Mouse (Mus musculus) CH12.LX (cell line): ENCODE results near the gene Keg1. TPM values are rescaled to one million over a fixed set of nuclear protein-coding genes. Genes with fewer than 3 reads are reported as not detected.

Experiments used
- DNase-seq: peaks from one replicate; pipeline ENCODE4 v3.0.0-alpha.2; 2013; ENCODE audit errors: extremely low read depth
- H3K27ac ChIP-seq: 2 replicates; pipeline ENCODE4 v1.5.1; 2012; ENCODE audit warnings: low read depth, mild to moderate bottlenecking, control low read depth, moderate library complexity; ENCODE audit not compliant: insufficient read depth
- H3K27me3 ChIP-seq: replicated peaks from 2 replicates; pipeline ENCODE3; 2012; ENCODE audit warnings: inconsistent platforms
- H3K36me3 ChIP-seq, 2 experiments: replicated peaks in 1 of 2; 2 replicates each; pipeline versions ENCODE3 to v1.6.1; 2012; ENCODE audit warnings: inconsistent platforms in 1 of 2, low read length in 1 of 2, mild to moderate bottlenecking in 1 of 2, mixed read lengths in 1 of 2, moderate library complexity in 1 of 2; ENCODE audit not compliant: control insufficient read depth in 1 of 2, insufficient read depth in 1 of 2
- H3K4me1 ChIP-seq, 2 experiments: 2 replicates each; pipeline ENCODE4 v1.6.1; 2012; ENCODE audit warnings: inconsistent platforms in 1 of 2, moderate library complexity in 1 of 2; ENCODE audit not compliant: insufficient read depth in 2 of 2, control insufficient read depth in 1 of 2
- H3K4me2 ChIP-seq: 2 replicates; pipeline ENCODE4 v1.6.1; 2012; ENCODE audit warnings: low read depth, mild to moderate bottlenecking, control low read depth; ENCODE audit not compliant: poor library complexity, insufficient read depth, severe bottlenecking
- H3K4me3 ChIP-seq, 3 experiments: fragments of 150-350 bp in 1 of 3; sonication (generic) in 1 of 3; replicated peaks in 1 of 3; 2 replicates each; pipeline versions ENCODE3 to v1.5.1; 2011 to 2012; ENCODE audit warnings: low read depth in 2 of 3, low read length in 2 of 3, mild to moderate bottlenecking in 2 of 3, moderate library complexity in 2 of 3, control low read depth in 1 of 3, improper control_type of control experiment in 1 of 3, inconsistent platforms in 1 of 3, mixed read lengths in 1 of 3; ENCODE audit not compliant: poor library complexity in 1 of 3
- H3K79me2 ChIP-seq: replicated peaks from 2 replicates; pipeline ENCODE4 v1.6.1; 2012; ENCODE audit warnings: mild to moderate bottlenecking, moderate library complexity; ENCODE audit not compliant: control insufficient read depth, poor library complexity, insufficient read depth, severe bottlenecking; ENCODE audit errors: extremely low read depth
- H3K9ac ChIP-seq: 2 replicates; pipeline ENCODE4 v1.6.1; 2012; ENCODE audit warnings: low read depth, mild to moderate bottlenecking, control low read depth, moderate library complexity; ENCODE audit not compliant: insufficient read depth
- H3K9me3 ChIP-seq: replicated peaks from 2 replicates; pipeline ENCODE3; 2012; ENCODE audit warnings: low read length, inconsistent platforms, mixed read lengths
- BHLHE40 ChIP-seq: IDR thresholded peaks from 2 replicates; pipeline ENCODE4 v1.6.1; 2011; ENCODE audit warnings: mild to moderate bottlenecking, low read depth, low read length, improper control_type of control experiment
- CTCF ChIP-seq, 2 experiments: IDR thresholded peaks in 1 of 2; conservative IDR thresholded peaks in 1 of 2; 2 replicates each; pipeline ENCODE4 v1.5.1; 2011 to 2012; ENCODE audit warnings: low read depth in 2 of 2, low read length in 2 of 2, improper control_type of control experiment in 1 of 2, inconsistent platforms in 1 of 2, mild to moderate bottlenecking in 1 of 2, moderate library complexity in 1 of 2
- E2F4 ChIP-seq: IDR thresholded peaks from 2 replicates; pipeline ENCODE4 v1.6.1; 2011; ENCODE audit warnings: low read depth, low read length, improper control_type of control experiment; ENCODE audit not compliant: insufficient replicate concordance
- ELF1 ChIP-seq: IDR thresholded peaks from 2 replicates; pipeline ENCODE4 v1.6.1; 2014; ENCODE audit warnings: low read depth, mild to moderate bottlenecking, inconsistent platforms, low read length, improper control_type of control experiment
- EP300 ChIP-seq: IDR thresholded peaks from 2 replicates; pipeline ENCODE4 v1.6.1; 2011; ENCODE audit warnings: low read length, improper control_type of control experiment
- HCFC1 ChIP-seq: IDR thresholded peaks from 2 replicates; pipeline ENCODE4 v1.6.1; 2012; ENCODE audit warnings: low read depth, mild to moderate bottlenecking, inconsistent platforms, low read length, improper control_type of control experiment
- IRF4 ChIP-seq: IDR thresholded peaks from 2 replicates; pipeline ENCODE4 v1.6.1; 2014; ENCODE audit warnings: low read depth, mild to moderate bottlenecking, inconsistent platforms, low read length, improper control_type of control experiment
- JUN ChIP-seq: IDR thresholded peaks from 2 replicates; pipeline ENCODE4 v1.6.1; 2011; ENCODE audit warnings: low read depth, mild to moderate bottlenecking, low read length, improper control_type of control experiment, moderate library complexity; ENCODE audit not compliant: insufficient read depth
- JUND ChIP-seq: conservative IDR thresholded peaks from 2 replicates; pipeline ENCODE4 v1.6.1; 2011; ENCODE audit warnings: low read depth, low read length, improper control_type of control experiment
- MAZ ChIP-seq: IDR thresholded peaks from 2 replicates; pipeline ENCODE4 v1.6.1; 2012; ENCODE audit warnings: low read depth, mild to moderate bottlenecking, inconsistent platforms, low read length, improper control_type of control experiment, moderate library complexity
- MEF2A ChIP-seq: IDR thresholded peaks from 2 replicates; pipeline ENCODE4 v1.6.1; 2014; ENCODE audit warnings: low read depth, mild to moderate bottlenecking, inconsistent platforms, low read length, improper control_type of control experiment, borderline replicate concordance
- MXI1 ChIP-seq: IDR thresholded peaks from 2 replicates; pipeline ENCODE4 v1.6.1; 2011; ENCODE audit warnings: mild to moderate bottlenecking, low read depth, low read length, improper control_type of control experiment
- NELFE ChIP-seq: IDR thresholded peaks from 2 replicates; pipeline ENCODE4 v1.6.1; 2011; ENCODE audit warnings: low read depth, low read length, improper control_type of control experiment
- PAX5 ChIP-seq: IDR thresholded peaks from 2 replicates; pipeline ENCODE4 v1.6.1; 2012; ENCODE audit warnings: low read length, inconsistent platforms, mixed read lengths
- POLR2A ChIP-seq: IDR thresholded peaks from 2 replicates; pipeline ENCODE4 v1.6.1; 2011; ENCODE audit warnings: low read depth, mild to moderate bottlenecking, improper control_type of control experiment, low read length
- POLR2AphosphoS2 ChIP-seq: IDR thresholded peaks from 2 replicates; pipeline ENCODE4 v1.6.1; 2011; ENCODE audit warnings: low read depth, low read length, improper control_type of control experiment
- RAD21 ChIP-seq: IDR thresholded peaks from 2 replicates; pipeline ENCODE4 v1.6.1; 2011; ENCODE audit warnings: low read depth, mild to moderate bottlenecking, low read length, improper control_type of control experiment, moderate library complexity
- SIN3A ChIP-seq: IDR thresholded peaks from 2 replicates; pipeline ENCODE4 v1.6.1; 2012; ENCODE audit warnings: low read length, improper control_type of control experiment, inconsistent platforms
- UBTF ChIP-seq: IDR thresholded peaks from 2 replicates; pipeline ENCODE4 v1.6.1; 2012; ENCODE audit warnings: low read depth, mild to moderate bottlenecking, inconsistent platforms, low read length, improper control_type of control experiment, moderate library complexity
- USF1 ChIP-seq: IDR thresholded peaks from 2 replicates; pipeline ENCODE4 v1.6.1; 2014; ENCODE audit warnings: low read depth, mild to moderate bottlenecking, inconsistent platforms, low read length, improper control_type of control experiment
- USF2 ChIP-seq: conservative IDR thresholded peaks from 2 replicates; pipeline ENCODE4 v1.6.1; 2011; ENCODE audit warnings: low read depth, low read length, improper control_type of control experiment
- ZKSCAN1 ChIP-seq: IDR thresholded peaks from 2 replicates; pipeline ENCODE4 v1.6.1; 2012; ENCODE audit warnings: low read depth, inconsistent platforms, low read length, improper control_type of control experiment, borderline replicate concordance
- ZMIZ1 ChIP-seq: IDR thresholded peaks from 2 replicates; pipeline ENCODE4 v1.6.1; 2012; ENCODE audit warnings: low read depth, mild to moderate bottlenecking, inconsistent platforms, low read length, improper control_type of control experiment
- ZNF384 ChIP-seq: IDR thresholded peaks from 2 replicates; pipeline ENCODE4 v1.6.1; 2012; ENCODE audit warnings: low read depth, low read length, improper control_type of control experiment, inconsistent platforms
- dilution Hi-C: fragments of 300-500 bp; cut with MboI; formaldehyde crosslinking; loops from 2 replicates; pipeline ENCODE4 v1.14.3; 2020; ENCODE audit warnings: low sequenced_read_pairs; ENCODE audit not compliant: extremely low pct_unique_long_range_greater_than_20kb, extremely low pct_ligation_motif_present
- in situ Hi-C: fragments of 300-500 bp; cut with MboI; formaldehyde crosslinking; loops from 3 replicates; pipeline ENCODE4 v1.14.3; 2019; ENCODE audit warnings: low sequenced_read_pairs, low pct_ligation_motif_present, low pct_unique_long_range_greater_than_20kb, mixed read lengths
- polyA plus RNA-seq: library from polyadenylated mRNA; unstranded; fragments of >175 nt; gene quantifications from 2 replicates; pipeline ENCODE4 v1.2.1, GENCODE M21; 2012; ENCODE audit warnings: low read depth; ENCODE audit not compliant: insufficient read length
- total RNA-seq, 2 experiments: library from RNA; depleted of rRNA; stranded (reverse); fragments of 300-350 nt in 1 of 2; fragments of >200 nt in 1 of 2; gene quantifications; 2 replicates each; pipeline ENCODE4 v1.2.3; 2012 to 2014

Gene Keg1
- total and polyA plus RNA-seq, 3 experiments: not detected

GRCm38 (mm10) chr19:12670139-12670538, 25.4 kb upstream of the Keg1 start, which contains the start of gene Olfr1442:
Olfr1442 (plus strand) TSS chr19:12670439.
- dilution Hi-C loops: no loop called here
- H3K27ac ChIP-seq: no peak within 1 kb of the TSS
- H3K79me2 ChIP-seq: no peaks in the 10 kb centered on the region
- TF ChIP-seq BHLHE40: no peak
- TF ChIP-seq USF2: no peak
- no peak for TF ChIP-seq JUND
- TF ChIP-seq POLR2AphosphoS2: no peak
- TF ChIP-seq POLR2A: no peak
- TF ChIP-seq CTCF (conservative IDR thresholded peaks at IDR 0.05 in 1 of 2, IDR thresholded peaks at IDR 0.05 in 1 of 2; ENCODE audit: low read depth in 2 of 2, low read length in 2 of 2): no peak
- TF ChIP-seq MXI1: no peak
- TF ChIP-seq, all 38 proteins: peak for 0
- Histone ChIP-seq H3K4me2 (no peak within 1 kb of the TSS), H3K4me1 (no peaks in the 10 kb centered on the region), H3K27me3 (no peaks in the 10 kb centered on the region), H3K9me3 (no peaks in the 10 kb centered on the region), H3K36me3 (no peaks in the 10 kb centered on the region), H3K9ac (no peak within 1 kb of the TSS), H3K4me3 (no peak within 1 kb of the TSS)
- no peak for DNase-seq
- in situ Hi-C loops: no loop called here

GRCm38 (mm10) chr19:12671051-12671450, 24.5 kb upstream of the Keg1 start:
- no peak overlapping the region for H3K4me3 ChIP-seq
- DNase-seq: no peak
- H3K4me1 ChIP-seq: no peaks in the 10 kb centered on the region
- no peak overlapping the region for H3K4me2 ChIP-seq
- in situ Hi-C loops (no loop called here), dilution Hi-C loops (no loop called here)
- no peak overlapping the region for H3K27ac ChIP-seq
- H3K36me3 ChIP-seq: no peaks in the 10 kb centered on the region
- H3K9me3 ChIP-seq: no peaks in the 10 kb centered on the region
- H3K27me3 ChIP-seq: no peaks in the 10 kb centered on the region
- no peaks in the 10 kb centered on the region for H3K79me2 ChIP-seq
- no peak overlapping the region for H3K9ac ChIP-seq
- no peak for TF ChIP-seq ZMIZ1
- TF ChIP-seq HCFC1: no peak
- no peak for TF ChIP-seq USF2
- no peak for TF ChIP-seq BHLHE40
- TF ChIP-seq JUN: no peak
- TF ChIP-seq RAD21: no peak
- no peak for TF ChIP-seq E2F4

GRCm38 (mm10) chr19:12677812-12678211, 17.8 kb upstream of the Keg1 start, which contains the start of gene Olfr1443:
Olfr1443 (plus strand) TSS chr19:12678112.
- Histone ChIP-seq H3K79me2 (no peaks in the 10 kb centered on the region), H3K4me3 (no peak within 1 kb of the TSS), H3K27ac (no peak within 1 kb of the TSS), H3K9ac (no peak within 1 kb of the TSS), H3K4me2 (no peak within 1 kb of the TSS), H3K27me3 (no peaks in the 10 kb centered on the region), H3K36me3 (no peaks in the 10 kb centered on the region), H3K4me1 (no peaks in the 10 kb centered on the region), H3K9me3 (no peaks in the 10 kb centered on the region)
- in situ Hi-C loops: no loop called here
- DNase-seq: no peak
- TF ChIP-seq UBTF (no peak), MAZ (no peak), JUN (no peak), IRF4 (no peak), EP300 (no peak), NELFE (no peak), ELF1 (no peak), ZNF384 (no peak), MXI1 (no peak), USF2 (no peak), CTCF (conservative IDR thresholded peaks at IDR 0.05 in 1 of 2, IDR thresholded peaks at IDR 0.05 in 1 of 2; ENCODE audit: low read depth in 2 of 2, low read length in 2 of 2) (no peak), MEF2A (no peak), SIN3A (no peak), USF1 (no peak), RAD21 (no peak), PAX5 (no peak), ZKSCAN1 (no peak)
- dilution Hi-C loops: no loop called here
